Mouse (Mus musculus) liver, postnatal 0 days (tissue): Measurements from ENCODE around the gene Nudt16l1. TPM values are rescaled to one million over a fixed set of nuclear protein-coding genes. Genes with fewer than 3 reads are reported as not detected.
A peak's percentile ranks its signal among the peaks of the same experiment; 100 is the strongest.

Experiments
- ATAC-seq: fragments of 200-750 bp; cut with Nextera tagmentation; 2 replicates; pipeline ENCODE4 v1.8.0; 2017; ENCODE audit warnings: mild to moderate bottlenecking, moderate library complexity
- DNase-seq: peaks from one replicate; pipeline ENCODE4 v3.0.0-alpha.2; 2016
- H3K27ac ChIP-seq: fragments of 300-500 bp; sonication (generic); 2 replicates; pipeline ENCODE4 v1.5.1; 2014; ENCODE audit warnings: antibody characterized with exemption, moderate library complexity, mild to moderate bottlenecking, low read depth
- H3K27me3 ChIP-seq: fragments of 300-500 bp; sonication (generic); 2 replicates; pipeline ENCODE4 v1.6.1; 2014; ENCODE audit warnings: low read length, control low read depth, mixed read lengths; ENCODE audit not compliant: insufficient read depth
- H3K36me3 ChIP-seq: fragments of 300-500 bp; sonication (generic); replicated peaks from 2 replicates; pipeline ENCODE4 v1.6.1; 2014; ENCODE audit warnings: mild to moderate bottlenecking, control low read depth, low read length, moderate library complexity, mixed read lengths; ENCODE audit not compliant: insufficient read depth
- H3K4me1 ChIP-seq: fragments of 300-500 bp; sonication (generic); 2 replicates; pipeline ENCODE4 v1.6.1; 2014; ENCODE audit warnings: antibody characterized with exemption, mild to moderate bottlenecking, control low read depth; ENCODE audit not compliant: insufficient read depth
- H3K4me2 ChIP-seq: fragments of 300-500 bp; sonication (generic); 2 replicates; pipeline ENCODE4 v1.6.1; 2014; ENCODE audit warnings: low read depth, mild to moderate bottlenecking, low read length, moderate library complexity, mixed read lengths
- H3K4me3 ChIP-seq: fragments of 300-500 bp; sonication (generic); 2 replicates; pipeline ENCODE4 v1.5.1; 2014; ENCODE audit warnings: low read depth, low read length
- H3K9ac ChIP-seq: fragments of 300-500 bp; sonication (generic); replicated peaks from 2 replicates; pipeline ENCODE4 v1.6.1; 2014; ENCODE audit warnings: mild to moderate bottlenecking, moderate library complexity
- H3K9me3 ChIP-seq: fragments of 300-500 bp; sonication (generic); 2 replicates; pipeline ENCODE4 v1.6.1; 2016; ENCODE audit warnings: mild to moderate bottlenecking, control low read depth, low read length, mixed read lengths
- CTCF ChIP-seq: sonication (generic); IDR thresholded peaks from 2 replicates; pipeline ENCODE4 v1.5.1; 2016; ENCODE audit warnings: antibody characterized with exemption, low read depth
- EP300 ChIP-seq: IDR thresholded peaks from 2 replicates; pipeline ENCODE4 v1.6.1; 2016; ENCODE audit warnings: antibody characterized with exemption, low read depth, mild to moderate bottlenecking
- WGBS: fragments of 180-500 bp; shearing (Covaris S2); extraction: QIAGEN DNeasy Blood & Tissue Kit; methylation state at CpG from one replicate; pipeline ENCODE4 v1.1.7; 2014; ENCODE audit not compliant: insufficient replicate concordance; 5-methylcytosine and 5-hydroxymethylcytosine counted together
- polyA plus RNA-seq: library from polyadenylated mRNA; unstranded; fragments of >200 nt; fragmentation: Nextera tagmentation; extraction: Ambion mirVana; gene quantifications from 2 replicates; pipeline ENCODE4 v1.2.1, GENCODE M21; 2015

The Nudt16l1 gene
- polyA plus RNA-seq, 1 experiment from 2014 or later = 40.2 TPM

GRCm38 (mm10) chr16:4905591-4905990 is 33.0 kb upstream of the Nudt16l1 start:
- Histone ChIP-seq H3K4me3 (no peak overlapping the region), H3K4me1 (peaks cover 29% of the 10 kb centered on the region), H3K4me2 (no peak overlapping the region), H3K9ac (no peak overlapping the region), H3K27ac (no peak overlapping the region), H3K27me3 (no peaks in the 10 kb centered on the region), H3K36me3 (peaks cover 17% of the 10 kb centered on the region), H3K9me3 (no peaks in the 10 kb centered on the region)
- 36% methylated on average over 1 of the region's 1 CpGs for WGBS
- DNase-seq (no peak), ATAC-seq (no peak)
- TF ChIP-seq EP300 = no peak
- no peak for TF ChIP-seq CTCF

DNA sequence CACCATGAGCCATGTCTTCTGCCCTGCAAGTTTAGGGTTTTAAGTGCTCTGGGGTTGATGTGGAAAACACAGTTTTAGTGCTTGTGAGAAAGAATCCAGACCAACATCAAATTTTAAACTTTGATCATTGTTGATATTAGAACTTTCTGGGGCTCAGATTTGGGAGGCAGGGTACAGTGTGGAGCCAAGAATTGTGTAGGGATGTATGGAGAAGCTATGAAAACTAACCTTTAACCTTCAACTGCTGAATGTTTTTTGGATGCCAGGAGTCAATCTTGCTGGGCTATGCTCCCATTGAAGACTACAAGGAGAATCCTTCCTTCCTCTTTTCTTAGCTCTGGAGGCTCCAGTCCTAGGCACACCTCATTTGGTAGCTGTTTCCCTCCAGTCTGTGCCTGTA is 32.0 kb upstream of the Nudt16l1 start:
- no peaks in the 10 kb centered on the region for H3K27me3 ChIP-seq
- H3K36me3 ChIP-seq = peaks cover 26% of the 10 kb centered on the region
- no peak overlapping the region for H3K27ac ChIP-seq
- no peak overlapping the region for H3K4me3 ChIP-seq
- peaks cover 29% of the 10 kb centered on the region for H3K4me1 ChIP-seq
- DNase-seq (no peak), ATAC-seq (no peak)
- no peak overlapping the region for H3K9ac ChIP-seq
- TF ChIP-seq EP300 = no peak
- TF ChIP-seq CTCF = no peak
- no peaks in the 10 kb centered on the region for H3K9me3 ChIP-seq
- H3K4me2 ChIP-seq = no peak overlapping the region

DNA sequence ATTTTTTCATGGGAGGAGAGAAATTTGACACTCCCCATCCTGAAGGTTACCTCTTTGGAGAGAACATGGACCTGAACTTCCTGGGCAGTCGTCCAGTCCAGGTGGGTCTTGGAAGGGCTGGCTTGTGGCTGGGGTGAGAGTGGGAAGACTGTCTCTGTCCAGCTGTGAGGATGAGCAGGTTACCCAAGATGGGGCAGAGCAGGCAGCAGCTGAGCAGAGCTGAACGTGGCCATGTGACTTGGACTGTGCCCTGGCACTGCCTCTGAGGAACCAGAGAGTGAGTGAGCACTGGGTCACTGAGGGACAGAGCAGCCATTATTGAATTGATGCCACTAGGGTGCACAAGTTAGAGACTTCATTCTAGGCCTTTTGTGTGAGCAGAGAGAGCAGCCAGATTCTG is 31.2 kb upstream of the Nudt16l1 start:
- Histone ChIP-seq H3K4me2 (no peak overlapping the region), H3K9ac (no peak overlapping the region), H3K4me3 (no peak overlapping the region), H3K27me3 (no peaks in the 10 kb centered on the region), H3K4me1 (peaks cover 29% of the 10 kb centered on the region), H3K36me3 (peaks cover 31% of the 10 kb centered on the region), H3K9me3 (no peaks in the 10 kb centered on the region), H3K27ac (peak overlapping the region; percentile 57)
- no peak for DNase-seq
- TF ChIP-seq CTCF (no peak), EP300 (no peak)
- WGBS = 69% methylated on average over 2 of the region's 2 CpGs
- ATAC-seq = peak; percentile 31

- Histone ChIP-seq H3K36me3 (peaks cover 31% of the 10 kb centered on the region), H3K27ac (peak overlapping the region; percentile 57), H3K9ac (no peak overlapping the region), H3K4me1 (peaks cover 32% of the 10 kb centered on the region), H3K27me3 (no peaks in the 10 kb centered on the region), H3K9me3 (no peaks in the 10 kb centered on the region), H3K4me2 (no peak overlapping the region), H3K4me3 (no peak overlapping the region)
- peak; percentile 71 for DNase-seq
- WGBS = 28% methylated on average over 4 of the region's 5 CpGs
- peak; percentile 79 for ATAC-seq
- TF ChIP-seq CTCF (no peak), EP300 (no peak)
These were observed 30.6 kb upstream of the Nudt16l1 start for GRCm38 (mm10) chr16:4907972-4908371.

- ATAC-seq = no peak
- WGBS = 97% methylated on average over 2 of the region's 2 CpGs
- Histone ChIP-seq H3K9me3 (no peaks in the 10 kb centered on the region), H3K4me3 (no peak overlapping the region), H3K27ac (no peak overlapping the region), H3K9ac (no peak overlapping the region), H3K4me2 (no peak overlapping the region), H3K4me1 (peaks cover 32% of the 10 kb centered on the region), H3K27me3 (no peaks in the 10 kb centered on the region), H3K36me3 (peaks cover 31% of the 10 kb centered on the region)
- no peak for DNase-seq
- TF ChIP-seq EP300 = no peak
- TF ChIP-seq CTCF = peak; percentile 65
These were observed 28.8 kb upstream of the Nudt16l1 start for GRCm38 (mm10) chr16:4909745-4910144.

- Histone ChIP-seq H3K4me3 (no peak overlapping the region), H3K27me3 (no peaks in the 10 kb centered on the region), H3K9me3 (no peaks in the 10 kb centered on the region), H3K27ac (no peak overlapping the region), H3K9ac (no peak overlapping the region), H3K4me1 (peaks cover 31% of the 10 kb centered on the region), H3K36me3 (peaks cover 35% of the 10 kb centered on the region), H3K4me2 (no peak overlapping the region)
- WGBS = 82% methylated on average over 8 of the region's 8 CpGs
- TF ChIP-seq EP300 (no peak), CTCF (no peak)
- DNase-seq (no peak), ATAC-seq (no peak)
These were observed 27.8 kb upstream of the Nudt16l1 start for GRCm38 (mm10) chr16:4910758-4911157.

GRCm38 (mm10) chr16:4912074-4912648 is 26.4 kb upstream of the Nudt16l1 start:
- no peak overlapping the region for H3K9ac ChIP-seq
- H3K27ac ChIP-seq = peak overlapping the region; percentile 83
- H3K9me3 ChIP-seq = no peaks in the 10 kb centered on the region
- 65% methylated on average over 10 of the region's 10 CpGs for WGBS
- DNase-seq = no peak
- ATAC-seq = no peak
- peaks cover 31% of the 10 kb centered on the region for H3K4me1 ChIP-seq
- H3K4me3 ChIP-seq = no peak overlapping the region
- H3K27me3 ChIP-seq = no peaks in the 10 kb centered on the region
- peaks cover 49% of the 10 kb centered on the region for H3K36me3 ChIP-seq
- TF ChIP-seq CTCF (no peak), EP300 (no peak)
- H3K4me2 ChIP-seq = no peak overlapping the region
